Mouse (Mus musculus): ENCODE data around the gene Hes5. TPM values are rescaled to one million over a fixed set of nuclear protein-coding genes. Genes with fewer than 3 reads are reported as not detected.
A peak's percentile ranks its signal among the peaks of the same experiment; 100 is the strongest.

The Hes5 gene
- polyA plus RNA-seq, 1 experiment from 2014 or later, result 159 TPM

DNA sequence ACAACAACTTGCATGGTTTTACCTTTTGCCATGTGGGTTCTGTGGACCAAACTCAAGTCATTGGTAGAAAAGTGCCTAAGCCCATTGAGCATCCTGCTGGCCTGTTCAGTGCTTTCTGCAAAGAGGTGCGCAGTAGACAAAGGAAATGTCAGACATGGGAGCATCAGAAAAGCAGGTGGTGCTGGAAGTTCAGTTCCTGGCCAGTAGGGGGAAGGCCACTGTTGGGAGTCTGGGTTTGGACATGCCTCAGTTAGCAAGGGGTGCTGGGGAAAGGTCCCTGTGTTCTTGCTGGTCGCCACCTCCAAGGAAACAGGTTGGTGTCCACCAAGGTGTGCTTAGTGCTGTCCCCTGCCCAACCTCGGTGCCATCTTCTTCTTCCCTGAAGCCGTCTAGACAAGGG lies 19.4 kb downstream of the Hes5 start:
- 89% methylated on average over 4 of the region's 4 CpGs for WGBS
- H3K4me1 ChIP-seq (replicated peaks), result peaks cover 5% of the 10 kb centered on the region
- no peak for ATAC-seq (ENCODE audit: low FRiP score, low read depth)
- H3K9ac ChIP-seq, result no peak overlapping the region
- no peak overlapping the region for H3K4me3 ChIP-seq
- no peak overlapping the region for H3K4me2 ChIP-seq
- no peak overlapping the region for H3K27ac ChIP-seq (replicated peaks)
- peaks cover 49% of the 10 kb centered on the region for H3K36me3 ChIP-seq
- no peaks in the 10 kb centered on the region for H3K27me3 ChIP-seq
- H3K9me3 ChIP-seq, result no peaks in the 10 kb centered on the region

GRCm38 (mm10) chr4:154981076-154981475 lies 20.4 kb downstream of the Hes5 start:
- Histone ChIP-seq H3K4me2 (no peak overlapping the region), H3K4me3 (no peak overlapping the region), H3K27ac (replicated peaks) (no peak overlapping the region), H3K9me3 (no peaks in the 10 kb centered on the region), H3K9ac (no peak overlapping the region), H3K4me1 (replicated peaks) (peaks cover 5% of the 10 kb centered on the region), H3K27me3 (no peaks in the 10 kb centered on the region), H3K36me3 (peaks cover 41% of the 10 kb centered on the region)
- WGBS, result 83% methylated on average over 6 of the region's 6 CpGs
- ATAC-seq (ENCODE audit: low FRiP score, low read depth), result peak; percentile 19; the same call in 1 of the 2 replicates

DNA sequence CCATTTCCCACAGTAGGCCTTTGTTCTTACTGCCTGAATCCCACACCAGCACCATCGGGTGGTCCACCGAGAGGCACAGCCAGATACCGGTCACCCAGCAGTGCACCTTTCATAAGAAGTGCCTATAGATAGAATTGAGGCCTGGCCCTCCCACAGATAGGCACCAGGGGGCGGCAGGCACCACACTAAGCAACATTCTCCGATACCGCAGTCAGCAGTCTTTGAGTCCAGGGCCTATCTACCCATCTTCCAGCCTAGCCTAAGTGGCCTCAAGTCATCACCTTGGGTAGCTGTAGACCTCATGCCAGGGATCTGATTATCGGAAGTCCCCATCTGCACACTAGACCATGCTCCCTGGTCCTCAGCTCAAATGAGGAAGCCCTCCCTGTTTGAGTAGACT lies 20.8 kb downstream of the Hes5 start:
- Histone ChIP-seq H3K9ac (no peak overlapping the region), H3K4me3 (no peak overlapping the region), H3K27ac (replicated peaks) (no peak overlapping the region), H3K36me3 (peaks cover 37% of the 10 kb centered on the region), H3K4me1 (replicated peaks) (peaks cover 5% of the 10 kb centered on the region), H3K27me3 (no peaks in the 10 kb centered on the region), H3K9me3 (no peaks in the 10 kb centered on the region), H3K4me2 (no peak overlapping the region)
- peak; percentile 49; the same call in 1 of the 2 replicates for ATAC-seq (ENCODE audit: low FRiP score, low read depth)
- 33% methylated on average over 7 of the region's 7 CpGs for WGBS

DNA sequence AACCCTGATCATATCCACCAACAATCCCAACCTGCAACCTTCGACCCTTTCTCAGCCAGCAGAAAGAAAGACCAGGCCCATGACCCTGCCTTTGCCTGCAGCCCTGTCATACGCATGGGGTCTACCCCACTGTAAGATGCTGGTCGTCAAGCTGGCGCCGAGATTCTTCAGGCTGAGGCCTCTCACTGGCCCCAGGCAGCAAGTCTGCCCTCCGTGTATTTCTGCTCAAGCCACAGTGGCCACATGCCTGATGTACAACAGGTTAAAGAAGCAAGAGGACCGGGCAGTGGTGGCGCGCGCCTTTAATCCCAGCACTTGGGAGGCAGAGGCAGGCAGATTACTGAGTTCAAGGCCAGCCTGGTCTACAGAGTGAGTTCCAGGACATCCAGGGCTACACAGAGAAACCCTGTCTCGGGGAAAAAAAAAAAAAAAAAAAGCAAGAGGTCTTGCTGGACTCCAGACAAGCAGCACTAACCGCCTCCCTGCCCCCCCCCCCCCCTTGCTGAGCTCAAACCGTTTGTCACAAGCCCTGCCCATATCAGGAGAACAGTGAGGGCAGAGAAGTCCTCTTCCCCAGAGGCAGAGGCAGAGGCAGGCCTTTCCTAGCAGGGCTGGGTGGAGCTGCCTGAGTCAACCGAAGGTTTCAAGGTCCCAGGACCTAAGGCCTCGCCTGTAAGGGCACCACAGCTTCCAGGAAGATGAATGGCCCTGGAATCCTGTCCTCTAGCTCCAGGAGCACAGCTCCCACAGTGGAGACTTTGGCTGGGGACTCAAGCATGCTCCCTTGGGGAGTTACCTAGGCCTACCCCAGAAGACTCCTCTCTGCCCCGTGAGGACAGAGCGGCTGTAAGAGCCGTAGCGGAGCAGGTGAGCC lies 21.8 kb downstream of the Hes5 start:
- no peak overlapping the region for H3K4me3 ChIP-seq
- no peak for ATAC-seq (ENCODE audit: low FRiP score, low read depth)
- H3K27ac ChIP-seq (replicated peaks), result no peak overlapping the region
- WGBS, result 79% methylated on average over 17 of the region's 19 CpGs
- H3K9ac ChIP-seq, result no peak overlapping the region
- no peaks in the 10 kb centered on the region for H3K9me3 ChIP-seq
- H3K4me1 ChIP-seq (replicated peaks), result peaks cover 5% of the 10 kb centered on the region
- peaks cover 27% of the 10 kb centered on the region for H3K36me3 ChIP-seq
- H3K27me3 ChIP-seq, result no peaks in the 10 kb centered on the region
- no peak overlapping the region for H3K4me2 ChIP-seq

- Histone ChIP-seq H3K9ac (peak overlapping the region; percentile 6; the same call in 1 of the 2 replicates), H3K4me3 (no peak overlapping the region), H3K4me1 (replicated peaks) (peaks cover 5% of the 10 kb centered on the region), H3K27ac (replicated peaks) (no peak overlapping the region), H3K4me2 (0 out of 2 replicates have a peak overlapping the region, but pooled peaks have one; percentile 8), H3K9me3 (no peaks in the 10 kb centered on the region), H3K27me3 (no peaks in the 10 kb centered on the region), H3K36me3 (peaks cover 15% of the 10 kb centered on the region)
- 15% methylated on average over 23 of the region's 24 CpGs for WGBS
- no peak for ATAC-seq (ENCODE audit: low FRiP score, low read depth)
Measured at GRCm38 (mm10) chr4:154983767-154984166, 23.0 kb downstream of the Hes5 start.

DNA sequence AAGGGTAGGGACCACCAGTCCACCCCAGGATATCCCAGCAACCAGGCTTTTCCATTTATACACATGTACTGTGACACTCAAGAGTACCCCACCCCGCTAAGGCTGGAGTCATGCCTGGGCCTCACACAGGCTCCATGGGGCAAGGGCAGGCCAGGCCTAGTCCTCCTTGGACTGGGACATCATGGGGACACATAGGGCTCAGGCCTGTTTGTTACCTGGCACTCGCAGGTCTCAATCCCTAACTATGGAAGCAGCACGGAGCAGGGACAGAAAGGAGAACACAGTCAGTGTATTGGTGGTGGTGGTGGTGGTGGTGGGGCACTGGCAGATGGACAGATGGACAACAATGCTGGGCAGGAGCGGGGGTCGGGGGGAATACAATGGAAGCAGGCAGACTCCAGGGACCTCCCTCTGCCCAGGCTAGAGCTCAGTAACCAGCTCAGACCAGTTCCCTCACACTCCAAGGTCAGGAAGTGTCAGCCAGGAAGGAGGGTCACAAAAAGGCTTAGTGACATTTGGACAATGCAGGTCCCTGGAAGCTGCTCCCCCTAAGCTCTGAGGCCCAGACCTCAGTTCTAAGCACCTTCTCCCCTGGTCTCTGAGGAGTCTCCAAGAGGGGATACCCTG lies 24.5 kb downstream of the Hes5 start:
- H3K27me3 ChIP-seq, result no peaks in the 10 kb centered on the region
- no peak overlapping the region for H3K27ac ChIP-seq (replicated peaks)
- ATAC-seq (ENCODE audit: low FRiP score, low read depth), result no peak
- H3K4me1 ChIP-seq (replicated peaks), result peaks cover 5% of the 10 kb centered on the region
- H3K9ac ChIP-seq, result no peak overlapping the region
- WGBS, result 54% methylated on average over 5 of the region's 5 CpGs
- peaks cover 9% of the 10 kb centered on the region for H3K36me3 ChIP-seq
- no peak overlapping the region for H3K4me3 ChIP-seq
- H3K9me3 ChIP-seq, result no peaks in the 10 kb centered on the region
- no peak overlapping the region for H3K4me2 ChIP-seq

DNA sequence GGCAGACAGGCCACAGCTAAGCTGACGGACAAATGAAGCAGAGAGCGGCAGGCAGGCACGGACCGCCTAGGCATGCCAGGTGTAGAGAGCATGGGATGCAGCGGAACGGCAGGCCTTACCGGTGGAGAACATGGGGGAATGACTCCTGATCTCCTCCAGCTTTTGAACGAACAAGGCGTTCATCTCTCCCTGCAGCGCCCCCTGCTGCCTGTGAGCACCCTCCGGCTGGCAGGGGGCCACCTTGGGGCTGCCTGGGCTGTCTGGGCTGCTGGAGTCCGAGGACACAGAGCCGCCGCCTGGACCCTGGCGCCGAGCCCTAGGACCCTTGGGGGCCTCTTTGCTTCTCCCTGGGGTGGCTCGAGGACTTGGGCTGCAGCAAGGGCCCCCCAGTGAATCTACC lies 25.4 kb downstream of the Hes5 start:
- peak overlapping the region; percentile 4; the same call in 1 of the 2 replicates for H3K4me2 ChIP-seq
- no peaks in the 10 kb centered on the region for H3K27me3 ChIP-seq
- peaks cover 5% of the 10 kb centered on the region for H3K4me1 ChIP-seq (replicated peaks)
- 26% methylated on average over 17 of the region's 17 CpGs for WGBS
- H3K9me3 ChIP-seq, result no peaks in the 10 kb centered on the region
- no peak overlapping the region for H3K4me3 ChIP-seq
- peak; percentile 19; the same call in 1 of the 2 replicates for ATAC-seq (ENCODE audit: low FRiP score, low read depth)
- H3K9ac ChIP-seq, result no peak overlapping the region
- H3K27ac ChIP-seq (replicated peaks), result no peak overlapping the region
- peaks cover under 1% of the 10 kb centered on the region; the same call in 1 of the 2 replicates for H3K36me3 ChIP-seq

GRCm38 (mm10) chr4:154986750-154987149 lies 26.0 kb downstream of the Hes5 start:
- no peaks in the 10 kb centered on the region for H3K9me3 ChIP-seq
- H3K27ac ChIP-seq (replicated peaks), result no peak overlapping the region
- H3K4me1 ChIP-seq (replicated peaks), result peaks cover 5% of the 10 kb centered on the region
- H3K27me3 ChIP-seq, result no peaks in the 10 kb centered on the region
- H3K4me2 ChIP-seq, result no peak overlapping the region
- H3K4me3 ChIP-seq, result no peak overlapping the region
- 63% methylated on average over 15 of the region's 15 CpGs for WGBS
- H3K36me3 ChIP-seq, result no peaks in the 10 kb centered on the region
- H3K9ac ChIP-seq, result no peak overlapping the region
- no peak for ATAC-seq (ENCODE audit: low FRiP score, low read depth)

- H3K27me3 ChIP-seq, result no peaks in the 10 kb centered on the region
- peaks cover 12% of the 10 kb centered on the region for H3K4me1 ChIP-seq (replicated peaks)
- no peak overlapping the region for H3K4me2 ChIP-seq
- H3K9ac ChIP-seq, result no peak overlapping the region
- peaks cover 6% of the 10 kb centered on the region; the same call in 1 of the 2 replicates for H3K36me3 ChIP-seq
- H3K4me3 ChIP-seq, result no peak overlapping the region
- no peaks in the 10 kb centered on the region for H3K9me3 ChIP-seq
- no peak for ATAC-seq (ENCODE audit: low FRiP score, low read depth)
- WGBS, result 79% methylated on average over 4 of the region's 4 CpGs
- H3K27ac ChIP-seq (replicated peaks), result no peak overlapping the region
Measured at GRCm38 (mm10) chr4:154994876-154995275, 34.2 kb downstream of the Hes5 start.

GRCm38 (mm10) chr4:154996572-154997154 lies 35.9 kb downstream of the Hes5 start:
- no peak overlapping the region for H3K27ac ChIP-seq (replicated peaks)

GRCm38 (mm10) chr4:154999379-154999778 lies 38.7 kb downstream of the Hes5 start:
- no peak for ATAC-seq (ENCODE audit: low FRiP score, low read depth)
- Histone ChIP-seq H3K4me2 (no peak overlapping the region), H3K9ac (no peak overlapping the region), H3K9me3 (no peaks in the 10 kb centered on the region), H3K4me3 (no peak overlapping the region), H3K36me3 (peaks cover 6% of the 10 kb centered on the region; the same call in 1 of the 2 replicates), H3K27me3 (no peaks in the 10 kb centered on the region), H3K4me1 (replicated peaks) (peaks cover 12% of the 10 kb centered on the region), H3K27ac (replicated peaks) (no peak overlapping the region)
- 78% methylated on average over 5 of the region's 5 CpGs for WGBS

More at GRCm38 (mm10) chr4:154996572-154997154, 35.9 kb downstream of the Hes5 start:
- Histone ChIP-seq H3K4me2 (no peak overlapping the region), H3K27me3 (no peaks in the 10 kb centered on the region), H3K9me3 (no peaks in the 10 kb centered on the region), H3K4me3 (no peak overlapping the region), H3K9ac (no peak overlapping the region), H3K36me3 (peaks cover 6% of the 10 kb centered on the region; the same call in 1 of the 2 replicates), H3K4me1 (replicated peaks) (peaks cover 12% of the 10 kb centered on the region)
- ATAC-seq (ENCODE audit: low FRiP score, low read depth), result no peak
- WGBS, result 16% methylated on average over 8 of the region's 8 CpGs

DNA sequence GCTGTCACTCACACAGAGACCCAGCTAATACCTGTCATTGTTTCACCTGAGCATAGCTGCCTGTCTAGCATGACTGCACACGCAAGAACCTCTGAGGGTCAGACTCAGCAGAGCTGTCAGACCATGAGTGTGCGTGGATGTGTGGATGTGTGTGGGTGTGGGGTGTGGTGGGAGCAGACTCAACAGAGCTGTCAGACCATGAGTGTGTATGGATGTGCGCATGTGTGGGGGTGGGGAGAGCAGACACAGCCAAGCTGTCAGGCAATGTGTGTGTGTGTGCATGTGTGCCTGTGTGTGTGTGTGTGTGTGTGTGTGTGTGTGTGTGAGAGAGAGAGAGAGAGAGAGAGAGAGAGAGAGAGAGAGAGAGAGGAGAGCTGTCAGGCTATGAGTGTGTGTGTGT lies 44.6 kb downstream of the Hes5 start:
- Histone ChIP-seq H3K27ac (replicated peaks) (no peak overlapping the region), H3K36me3 (no peaks in the 10 kb centered on the region), H3K9me3 (no peaks in the 10 kb centered on the region), H3K4me2 (no peak overlapping the region), H3K9ac (no peak overlapping the region), H3K4me3 (no peak overlapping the region), H3K27me3 (no peaks in the 10 kb centered on the region), H3K4me1 (replicated peaks) (no peaks in the 10 kb centered on the region)
- 81% methylated on average over 3 of the region's 3 CpGs for WGBS
- no peak for ATAC-seq (ENCODE audit: low FRiP score, low read depth)

Data from hindbrain, embryonic 15.5 days (tissue).